Mouse (Mus musculus) gastrocnemius, adult 2 months (tissue): ENCODE results near the gene Pus7. TPM values are rescaled to one million over a fixed set of nuclear protein-coding genes. Genes with fewer than 3 reads are reported as not detected.
"Not testable (repeated sequence)": the region's sequence is repeated elsewhere in the genome, so short reads cannot be mapped to it uniquely, and the experiment has no call there.

Experiments used
- DNase-seq: peaks from one replicate; pipeline ENCODE4 v3.0.0; 2022
- H3K27ac ChIP-seq: fragments of 200-600 bp; 2 replicates; pipeline ENCODE4 v1.8.1; 2022; ENCODE audit warnings: mild to moderate bottlenecking
- H3K4me3 ChIP-seq: fragments of 200-600 bp; 2 replicates; pipeline ENCODE4 v1.8.1; 2022; ENCODE audit warnings: mild to moderate bottlenecking, moderate library complexity
- CTCF ChIP-seq: fragments of 200-600 bp; IDR thresholded peaks from 2 replicates; pipeline ENCODE4 v1.8.1; 2022; ENCODE audit warnings: antibody characterized with exemption, mild to moderate bottlenecking, moderate library complexity
- intact Hi-C: fragments of 180-260 bp; cut with DNase I; formaldehyde crosslinking; loops from one replicate; pipeline ENCODE4 v1.15.1; 2025
- total RNA-seq, 2 experiments: library from RNA; stranded (reverse); gene quantifications; 2 replicates each; pipeline ENCODE4 v1.2.3; 2021

Gene Pus7
- total RNA-seq, 2 experiments from 2014 or later = 9.9 to 11.2 TPM

GRCm38 (mm10) chr5:23737111-23737510, 46.4 kb downstream of the Pus7 start:
- Histone ChIP-seq H3K27ac (no peak overlapping the region), H3K4me3 (no peak overlapping the region)
- no peak for DNase-seq
- intact Hi-C loops = no loop called here
- TF ChIP-seq CTCF = no peak

- intact Hi-C loops = no loop called here
- TF ChIP-seq CTCF = no peak
- Histone ChIP-seq H3K27ac (no peak overlapping the region), H3K4me3 (no peak overlapping the region)
- peak; percentile 47 for DNase-seq
Measured at GRCm38 (mm10) chr5:23736366-23736765, 47.1 kb downstream of the Pus7 start.

- intact Hi-C loops = no loop called here
- no peak overlapping the region for H3K4me3 ChIP-seq
- TF ChIP-seq CTCF = no peak
- DNase-seq = no peak
- no peak overlapping the region for H3K27ac ChIP-seq
Measured at GRCm38 (mm10) chr5:23721956-23722355, 61.6 kb downstream of the Pus7 start.

GRCm38 (mm10) chr5:23718881-23719328, 64.6 kb downstream of the Pus7 start:
- intact Hi-C loops = no loop called here
- no peak for TF ChIP-seq CTCF
- DNase-seq = no peak
- H3K27ac ChIP-seq = no peak overlapping the region
- no peak overlapping the region for H3K4me3 ChIP-seq

- no peak for TF ChIP-seq CTCF
- intact Hi-C loops = no loop called here
- no peak overlapping the region for H3K4me3 ChIP-seq
- H3K27ac ChIP-seq = no peak overlapping the region
- DNase-seq = no peak
Measured at GRCm38 (mm10) chr5:23718182-23718534, 65.4 kb downstream of the Pus7 start.

- no peak for DNase-seq
- Histone ChIP-seq H3K4me3 (no peak overlapping the region), H3K27ac (no peak overlapping the region)
- intact Hi-C loops = no loop called here
- TF ChIP-seq CTCF = no peak
Measured at GRCm38 (mm10) chr5:23717469-23718181, 65.9 kb downstream of the Pus7 start.

- intact Hi-C loops = no loop called here
- TF ChIP-seq CTCF = no peak
- H3K27ac ChIP-seq = no peak overlapping the region
- H3K4me3 ChIP-seq = no peak overlapping the region
- no peak for DNase-seq
Measured at GRCm38 (mm10) chr5:23713401-23714335, 69.8 kb downstream of the Pus7 start.

GRCm38 (mm10) chr5:23712130-23713001, 71.1 kb downstream of the Pus7 start:
- intact Hi-C loops = loop anchor here (1.0 kb wide), 1 partner anchor 75 kb away; the partner anchor contains the start of gene Rint1
- peak overlapping the region; percentile 87 for H3K4me3 ChIP-seq
- H3K27ac ChIP-seq = peak overlapping the region; percentile 90
- DNase-seq = peak; percentile 89
- peak; percentile 68 for TF ChIP-seq CTCF

- intact Hi-C loops = loop anchor here (1.0 kb wide), 1 partner anchor 76 kb away; the partner anchor contains the start of gene Rint1
- H3K4me3 ChIP-seq = peak overlapping the region; percentile 87
- TF ChIP-seq CTCF = peak; percentile 54
- DNase-seq = not testable (repeated sequence)
- peak overlapping the region; percentile 90 for H3K27ac ChIP-seq
Measured at GRCm38 (mm10) chr5:23711671-23712129, 71.8 kb downstream of the Pus7 start.

GRCm38 (mm10) chr5:23711244-23711643, 72.3 kb downstream of the Pus7 start:
- no peak for DNase-seq
- intact Hi-C loops = no loop called here
- Histone ChIP-seq H3K4me3 (peak overlapping the region; percentile 87), H3K27ac (peak overlapping the region; percentile 90)
- no peak for TF ChIP-seq CTCF

GRCm38 (mm10) chr5:23709661-23710060, 73.8 kb downstream of the Pus7 start:
- Histone ChIP-seq H3K4me3 (no peak overlapping the region), H3K27ac (no peak overlapping the region)
- DNase-seq = no peak
- intact Hi-C loops = no loop called here
- TF ChIP-seq CTCF = peak; percentile 37

GRCm38 (mm10) chr5:23706601-23707597, 76.6 kb downstream of the Pus7 start:
- H3K4me3 ChIP-seq, intact Hi-C loops, DNase-seq, H3K27ac ChIP-seq: not testable (repeated sequence)
